Mouse (Mus musculus): Measurements from ENCODE around the gene Lrrc8e. TPM values are rescaled to one million over a fixed set of nuclear protein-coding genes. Genes with fewer than 3 reads are reported as not detected.

Gene Lrrc8e
- polyA plus RNA-seq, 1 experiment from 2014 or later = 2.4 TPM

DNA sequence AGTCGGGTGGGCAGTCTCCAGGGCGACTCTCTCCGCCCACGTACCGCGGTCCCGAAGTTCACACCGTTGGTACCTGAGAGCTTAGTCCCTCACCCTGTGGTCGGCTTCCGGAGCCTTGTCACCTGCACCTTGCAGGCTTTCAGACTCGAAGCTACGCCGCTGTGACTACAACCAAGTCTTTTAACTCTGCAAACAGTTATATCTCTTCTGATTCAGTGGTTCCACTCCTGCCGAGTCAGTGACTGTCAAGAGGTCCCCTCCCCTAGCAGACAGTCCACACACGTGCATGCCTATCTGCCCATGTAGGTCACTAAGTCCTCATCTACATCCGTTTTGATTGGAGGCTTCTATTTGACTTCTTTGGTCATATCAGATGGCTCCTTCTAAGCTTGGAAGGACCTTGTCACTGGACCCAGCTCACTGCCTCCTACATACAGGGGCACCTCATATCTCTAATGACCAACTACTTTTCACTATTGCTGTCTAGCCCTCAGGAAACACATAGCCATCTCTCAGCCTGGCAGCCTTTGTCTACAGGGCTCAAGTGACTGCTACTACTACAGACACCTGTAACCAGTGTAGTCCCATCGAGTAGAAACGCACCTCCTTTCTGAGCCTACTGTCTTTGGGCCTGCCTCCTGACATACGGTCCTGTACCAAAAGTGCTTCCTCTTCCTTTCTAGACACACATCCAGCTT is 12.7 kb downstream of the Lrrc8e start:
- DNase-seq (ENCODE audit: low read depth, low spot score) (no peak), ATAC-seq (no peak)
- ChIA-PET POLR2A (interaction anchor here (0.9 to 3.7 kb wide), 4 partner anchors 10 to 37 kb away, joined by 3 to 20 read pairs (median 3); partner anchors contain the start of gene Tgfbr3l), CTCF (interaction anchor here (1.5 to 4.8 kb wide), 3 partner anchors 10 to 39 kb away, joined by 3 to 37 read pairs (median 12); partner anchors contain the start of gene Tgfbr3l)
- in situ Hi-C loops (cut with MboI; ENCODE audit: low pct_unique_long_range_greater_than_20kb) = no loop called here
- no peak for TF ChIP-seq CTCF (IDR thresholded peaks at IDR 0.05)
- H3K27me3 ChIP-seq = no peaks in the 10 kb centered on the region

DNA sequence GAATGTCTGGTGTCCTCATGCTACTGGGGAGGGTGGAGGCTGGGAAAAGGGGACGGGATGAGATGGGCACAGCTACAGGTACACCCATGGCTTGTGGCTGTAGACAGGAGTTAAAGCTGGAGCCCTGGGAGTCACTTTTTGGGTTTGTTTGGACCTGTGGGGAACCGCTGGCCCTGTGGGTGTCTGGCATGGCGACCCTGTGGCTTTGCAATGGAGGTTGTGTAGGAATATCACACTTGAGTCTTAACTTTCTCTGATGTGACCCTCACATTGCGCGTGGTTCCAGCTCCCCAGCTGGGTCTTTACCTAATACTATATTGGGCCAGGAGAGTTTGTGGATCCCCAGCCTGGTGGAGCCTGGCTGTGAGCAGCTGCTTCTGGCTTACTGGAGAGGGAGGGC is 18.4 kb downstream of the Lrrc8e start:
- ChIA-PET POLR2A (no interaction called here), CTCF (interaction anchor here (1.2 to 2.1 kb wide), 2 partner anchors 32 to 52 kb away, joined by 3 to 5 read pairs; no protein-coding TSS in a partner anchor)
- no peaks in the 10 kb centered on the region for H3K27me3 ChIP-seq
- no peak for TF ChIP-seq CTCF (IDR thresholded peaks at IDR 0.05)
- in situ Hi-C loops (cut with MboI; ENCODE audit: low pct_unique_long_range_greater_than_20kb) = no loop called here
- ATAC-seq (no peak), DNase-seq (ENCODE audit: low read depth, low spot score) (no peak)

DNA sequence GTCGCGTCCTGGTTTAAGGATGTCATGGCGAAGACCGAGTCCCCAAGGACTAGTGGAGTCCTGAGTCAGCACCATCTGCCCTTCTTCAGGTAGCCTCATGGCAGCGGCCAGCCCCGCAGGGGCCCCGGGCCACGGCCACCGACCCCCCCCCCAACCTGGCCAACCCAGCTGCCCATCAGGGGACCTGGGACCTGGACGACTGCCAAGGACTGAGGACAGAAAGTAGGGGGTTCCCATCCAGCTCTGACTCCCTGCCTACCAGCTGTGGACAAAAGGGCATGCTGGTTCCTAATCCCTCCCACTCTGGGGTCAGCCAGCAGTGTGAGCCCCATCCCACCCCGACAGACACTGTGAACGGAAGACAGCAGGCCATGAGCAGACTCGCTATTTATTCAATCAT is 19.1 kb downstream of the Lrrc8e start:
- ATAC-seq = no peak
- no peak for TF ChIP-seq CTCF (IDR thresholded peaks at IDR 0.05)
- in situ Hi-C loops (cut with MboI; ENCODE audit: low pct_unique_long_range_greater_than_20kb) = no loop called here
- CTCF ChIA-PET = interaction anchor here (2.1 kb wide), 1 partner anchor 33 kb away, joined by 5 read pairs; no protein-coding TSS in a partner anchor
- H3K27me3 ChIP-seq = no peaks in the 10 kb centered on the region
- POLR2A ChIA-PET = no interaction called here
- no peak for DNase-seq (ENCODE audit: low read depth, low spot score)

DNA sequence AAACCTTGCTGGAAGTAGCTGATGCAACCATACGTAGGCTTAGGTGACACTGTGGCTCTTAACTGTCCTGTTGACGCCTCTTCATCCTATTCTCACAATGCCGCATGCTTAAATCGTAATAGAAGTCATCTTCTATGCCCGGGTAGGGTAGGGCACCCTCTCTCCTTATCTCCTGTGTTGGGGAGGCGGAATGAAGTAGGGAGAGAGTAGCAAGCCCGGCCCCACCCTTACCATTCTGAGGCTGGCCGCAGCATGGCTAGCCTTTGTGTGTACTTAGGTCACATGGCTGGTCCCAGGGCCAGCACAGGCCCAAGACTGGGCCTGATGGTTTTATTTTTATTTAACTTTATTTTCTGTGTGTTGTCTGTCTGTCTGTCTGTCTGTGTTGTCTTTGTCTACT is 20.6 kb downstream of the Lrrc8e start:
- ChIA-PET POLR2A (no interaction called here), CTCF (interaction anchor here (5.0 kb wide), 1 partner anchor 7 kb away, joined by 37 read pairs; the partner anchor contains the start of genes Gm49320 and Map2k7)
- in situ Hi-C loops (cut with MboI; ENCODE audit: low pct_unique_long_range_greater_than_20kb) = no loop called here
- TF ChIP-seq CTCF (IDR thresholded peaks at IDR 0.05) = no peak
- ATAC-seq (no peak), DNase-seq (ENCODE audit: low read depth, low spot score) (no peak)
- no peaks in the 10 kb centered on the region for H3K27me3 ChIP-seq

DNA sequence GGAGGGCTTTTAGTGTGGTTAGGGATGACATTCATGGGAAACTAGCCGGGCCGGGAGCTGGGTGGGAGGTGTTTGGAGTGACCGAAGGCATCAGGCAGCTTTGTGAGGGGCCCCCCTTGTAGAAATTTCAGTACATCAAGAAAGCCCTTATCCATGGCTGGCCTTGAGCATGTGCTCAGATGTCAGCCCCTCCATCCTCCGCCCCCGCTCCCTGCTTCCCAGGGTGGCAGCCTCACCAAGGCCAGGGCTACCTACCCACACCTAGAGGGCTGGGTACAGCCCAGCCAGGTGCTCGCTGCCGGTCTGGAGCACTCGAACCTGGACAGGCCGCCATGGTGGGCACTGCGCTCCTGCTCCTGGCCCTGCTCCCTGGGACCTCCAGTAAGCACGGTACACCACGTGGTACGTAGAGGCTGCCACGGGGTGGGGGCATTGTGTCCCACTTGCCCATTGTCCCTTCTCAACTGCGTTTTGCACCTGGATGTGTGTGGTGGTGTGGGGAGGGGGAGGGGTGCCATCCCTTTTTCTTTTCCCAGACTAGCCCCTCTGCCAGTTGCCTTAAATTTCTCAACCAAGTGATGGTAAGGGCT is 21.4 kb downstream of the Lrrc8e start, which contains the start of gene Tgfbr3l:
Gene Tgfbr3l, plus strand, starts transcription at position 264 of the 590 bp plus-strand sequence.
- H3K27me3 ChIP-seq = no peaks in the 10 kb centered on the region
- ChIA-PET POLR2A (interaction anchor here (3.8 kb wide), 1 partner anchor 8 kb away, joined by 20 read pairs; the partner anchor contains the start of genes Gm49320 and Map2k7), CTCF (interaction anchor here (5.0 kb wide), 1 partner anchor 8 kb away, joined by 37 read pairs; the partner anchor contains the start of genes Gm49320 and Map2k7)
- in situ Hi-C loops (cut with MboI; ENCODE audit: low pct_unique_long_range_greater_than_20kb) = no loop called here
- no peak for TF ChIP-seq CTCF (IDR thresholded peaks at IDR 0.05)
- ATAC-seq = no peak
- DNase-seq (ENCODE audit: low read depth, low spot score) = no peak

DNA sequence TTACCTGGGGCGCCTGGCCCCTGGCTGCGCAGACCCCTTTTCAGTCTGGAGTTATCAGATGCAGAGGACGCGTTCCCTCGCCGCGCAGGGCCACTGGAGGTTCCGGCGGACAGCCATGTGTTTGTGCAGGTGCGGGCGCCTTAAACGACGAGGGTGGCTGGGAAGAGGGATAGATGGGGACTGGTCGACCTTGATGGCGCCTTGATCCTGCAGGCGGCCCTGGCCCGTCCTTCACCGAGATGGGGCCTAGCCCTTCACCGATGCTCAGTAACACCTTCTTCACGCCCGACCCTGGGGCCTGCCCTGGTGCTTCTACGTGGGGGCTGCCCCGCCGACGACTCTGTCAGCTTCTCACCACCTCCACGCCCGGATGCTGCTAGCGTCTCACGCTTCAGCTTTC is 22.6 kb downstream of the Lrrc8e start:
- DNase-seq (ENCODE audit: low read depth, low spot score) = no peak
- in situ Hi-C loops (cut with MboI; ENCODE audit: low pct_unique_long_range_greater_than_20kb) = no loop called here
- ChIA-PET POLR2A (interaction anchor here (0.5 to 3.8 kb wide), 2 partner anchors 10 to 121 kb away, joined by 3 to 20 read pairs; partner anchors contain the start of genes Gm49320 and Map2k7), CTCF (interaction anchor here (1.8 to 5.0 kb wide), 2 partner anchors 9 to 14 kb away, joined by 10 to 37 read pairs; partner anchors contain the start of genes Gm49320 and Map2k7)
- ATAC-seq = no peak
- TF ChIP-seq CTCF (IDR thresholded peaks at IDR 0.05) = no peak
- no peaks in the 10 kb centered on the region for H3K27me3 ChIP-seq

DNA sequence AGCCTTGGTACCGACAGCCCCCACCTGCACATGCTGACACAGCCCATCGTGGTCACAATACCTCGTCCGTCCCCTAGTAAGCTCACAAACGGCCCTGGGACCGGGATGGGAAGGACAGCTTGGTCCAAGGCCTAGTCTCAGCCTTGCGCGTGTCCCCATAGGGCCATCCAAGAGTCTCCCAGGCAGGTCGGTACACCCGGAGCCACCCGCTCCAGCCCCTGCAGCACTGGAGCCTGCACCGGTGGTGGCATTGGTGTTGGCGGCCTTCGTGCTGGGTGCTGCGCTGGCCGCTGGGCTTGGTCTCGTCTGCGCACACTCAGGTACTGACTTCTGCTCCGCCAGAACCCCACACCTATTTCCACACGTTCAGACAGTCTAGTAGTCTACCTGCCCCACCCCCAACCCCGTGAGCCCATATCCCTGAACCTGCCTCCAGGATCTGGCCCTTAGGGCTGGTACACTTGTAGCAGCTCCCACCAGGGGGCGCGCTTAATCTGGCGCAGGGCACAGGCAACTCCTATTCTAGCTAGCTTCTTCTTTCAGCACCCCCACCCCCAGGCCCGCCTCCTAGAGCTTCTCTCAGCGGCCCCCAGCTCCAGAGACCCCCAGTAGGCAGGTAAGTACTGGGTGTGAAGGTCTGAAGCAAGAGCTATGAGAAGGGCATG is 23.8 kb downstream of the Lrrc8e start:
- in situ Hi-C loops (cut with MboI; ENCODE audit: low pct_unique_long_range_greater_than_20kb) = loop anchor here (5.0 kb wide), 1 partner anchor 122 kb away; no protein-coding TSS in a partner anchor
- TF ChIP-seq CTCF (IDR thresholded peaks at IDR 0.05) = no peak
- DNase-seq (ENCODE audit: low read depth, low spot score) (no peak), ATAC-seq (peak; percentile 46)
- CTCF ChIA-PET = interaction anchor here (0.7 to 5.0 kb wide), 14 partner anchors 11 to 122 kb away, joined by 3 to 37 read pairs (median 4); partner anchors contain the start of genes Gm49320 and Map2k7
- no peaks in the 10 kb centered on the region for H3K27me3 ChIP-seq
- POLR2A ChIA-PET = interaction anchor here (0.9 to 3.8 kb wide), 2 partner anchors 11 to 15 kb away, joined by 3 to 20 read pairs; partner anchors contain the start of genes Gm49320 and Map2k7

DNA sequence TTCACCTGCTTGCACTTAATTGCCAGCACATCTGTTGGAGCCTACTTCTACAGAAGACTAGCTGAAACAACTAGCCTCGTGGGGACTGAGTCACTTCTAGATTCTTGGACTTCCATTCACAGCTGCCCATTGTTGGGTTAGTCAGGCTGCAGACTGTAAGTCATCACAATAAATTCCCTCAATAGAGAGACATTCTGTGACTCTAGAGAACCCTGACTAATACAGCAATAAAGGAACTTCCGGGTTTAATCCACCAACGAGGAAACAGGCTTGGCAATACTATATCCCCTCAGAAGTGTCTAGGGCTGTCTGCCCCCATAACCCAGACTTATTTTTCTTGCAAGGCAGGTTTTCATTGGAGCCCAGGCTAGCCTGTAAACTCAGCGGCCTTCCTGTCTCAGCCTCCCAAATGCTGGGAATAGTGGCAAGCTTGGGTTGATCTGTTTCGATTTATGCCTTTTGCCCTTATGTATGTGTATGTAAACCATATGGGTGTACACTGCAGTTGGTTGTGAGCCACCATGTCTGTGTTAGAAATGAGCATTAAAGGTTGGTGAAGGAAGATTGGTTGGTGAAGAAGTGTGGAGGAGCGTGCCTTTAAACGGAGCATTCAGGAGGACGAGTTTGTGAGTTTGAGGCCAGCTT is 25.6 kb downstream of the Lrrc8e start:
- no peak for ATAC-seq

More for the DNA sequence above, 25.6 kb downstream of the Lrrc8e start:
- no peak for TF ChIP-seq CTCF (IDR thresholded peaks at IDR 0.05)
- POLR2A ChIA-PET = interaction anchor here (0.8 to 1.3 kb wide), 2 partner anchors 13 to 58 kb away, joined by 3 read pairs; partner anchors contain the start of gene Gm49320
- CTCF ChIA-PET = interaction anchor here (1.1 to 5.0 kb wide), 6 partner anchors 10 to 112 kb away, joined by 3 to 37 read pairs (median 5); partner anchors contain the start of genes Gm49320, Map2k7 and Timm44
- in situ Hi-C loops (cut with MboI; ENCODE audit: low pct_unique_long_range_greater_than_20kb) = loop anchor here (5.0 kb wide), 1 partner anchor 120 kb away; no protein-coding TSS in a partner anchor
- no peak for DNase-seq (ENCODE audit: low read depth, low spot score)
- no peaks in the 10 kb centered on the region for H3K27me3 ChIP-seq
